Mouse (Mus musculus): ENCODE results near the gene Bcl2.

DNA sequence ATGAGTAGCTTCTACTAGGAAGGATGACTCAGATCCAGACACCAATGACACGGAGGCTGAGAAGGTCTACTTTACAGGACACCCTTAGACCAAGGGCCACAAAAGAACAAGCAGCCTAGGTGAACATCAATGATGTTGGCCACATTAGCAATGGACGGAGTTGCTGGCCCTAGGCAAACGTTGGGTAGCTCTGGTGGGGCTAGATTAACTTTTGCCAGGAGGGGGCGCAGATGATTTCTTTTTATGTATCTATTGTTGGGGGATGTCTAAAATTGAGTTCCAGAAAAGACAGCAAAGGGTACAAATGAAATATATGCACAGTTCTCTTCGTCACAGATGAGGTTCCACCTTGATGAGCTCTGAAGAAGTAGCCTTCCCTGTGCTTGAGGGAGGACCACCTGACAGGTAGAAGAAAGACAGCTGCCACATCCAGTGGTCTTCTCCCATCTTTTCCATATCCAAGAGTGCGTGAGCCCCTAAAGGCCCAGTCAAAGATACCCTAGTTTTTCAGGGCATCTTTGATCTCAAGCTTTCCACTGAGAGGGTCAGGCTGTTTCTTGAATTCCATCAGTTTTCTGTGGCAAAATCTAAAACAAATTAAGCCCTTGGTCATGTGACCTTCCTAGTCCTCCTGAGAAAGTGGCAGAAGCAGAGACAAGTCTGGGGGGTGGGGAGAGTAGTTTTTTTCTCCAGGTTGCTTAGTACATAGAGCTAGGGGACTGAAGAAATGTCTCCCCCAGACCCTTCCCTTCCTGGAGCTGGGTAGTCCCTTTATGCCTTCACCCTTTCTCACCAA, 169.1 kb downstream of the Bcl2 start:
- TF ChIP-seq CTCF (IDR thresholded peaks at IDR 0.05; ENCODE audit: extremely low read depth, insufficient read depth, low read length) (0 out of 2 replicates have a peak, but pooled peaks have one; percentile 17), POLR2A (IDR thresholded peaks at IDR 0.05; ENCODE audit: extremely low read depth, insufficient read depth, low read length) (no peak)
